Mouse (Mus musculus) neutrophil, adult 83 days (primary cell): ENCODE data around the gene Tcta. TPM values are rescaled to one million over a fixed set of nuclear protein-coding genes. Genes with fewer than 3 reads are reported as not detected.

Source experiments
- total RNA-seq, 2 experiments: library from RNA; stranded (reverse); gene quantifications; one replicate each; pipeline ENCODE4 v1.2.4; 2023

The Tcta gene
- total RNA-seq, result 10 to 100 TPM; 13.5 to 13.9 TPM

DNA sequence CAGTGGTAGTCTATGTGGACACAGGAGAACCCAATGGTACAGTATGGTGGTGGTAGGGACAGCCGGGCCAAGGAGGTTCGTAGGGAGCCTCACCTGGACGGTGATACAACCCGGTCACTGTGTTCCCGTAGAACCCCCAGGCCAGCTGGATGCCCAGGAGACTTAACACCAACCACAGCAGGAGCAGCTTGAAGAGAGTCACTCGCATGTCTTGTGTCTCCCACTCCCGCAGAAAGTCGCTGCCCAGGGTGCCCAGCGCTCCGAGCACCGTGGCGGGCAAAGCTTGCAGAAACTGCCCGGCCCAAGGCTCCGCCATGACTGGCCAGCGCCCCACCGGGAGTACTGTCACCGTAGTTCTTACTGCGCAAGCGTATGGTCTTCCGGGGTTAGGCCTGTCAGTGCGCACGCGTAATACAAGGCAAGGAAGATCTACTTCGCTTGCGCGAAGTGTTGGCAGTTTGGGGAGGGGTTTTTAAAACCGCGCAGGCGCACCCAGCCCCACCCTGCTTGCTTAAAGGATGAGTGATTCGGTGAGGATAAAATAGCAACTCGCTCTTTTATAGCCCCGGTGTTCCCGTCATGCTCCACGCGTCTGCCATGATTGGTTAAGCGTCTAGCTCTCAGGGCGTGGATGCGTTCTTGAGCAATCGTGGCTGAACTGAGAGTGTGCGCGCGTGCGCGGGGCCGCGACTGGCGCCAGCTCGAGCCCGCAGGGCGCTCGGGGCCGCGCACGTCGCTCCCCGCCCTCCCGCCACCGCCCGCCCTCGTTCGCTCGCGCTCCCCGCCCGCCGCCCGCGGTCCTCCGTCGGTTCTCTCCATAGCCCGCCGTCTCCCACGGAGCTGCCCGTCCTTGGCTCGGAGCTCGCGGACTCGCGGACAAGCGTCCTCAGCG lies at the start of gene Tcta, which contains the start of gene Rhoa:
TSS of gene Tcta (minus strand) at position 532 of the 892 bp plus-strand sequence.
TSS of gene Rhoa (plus strand) at position 501 of the 892 bp plus-strand sequence.

DNA sequence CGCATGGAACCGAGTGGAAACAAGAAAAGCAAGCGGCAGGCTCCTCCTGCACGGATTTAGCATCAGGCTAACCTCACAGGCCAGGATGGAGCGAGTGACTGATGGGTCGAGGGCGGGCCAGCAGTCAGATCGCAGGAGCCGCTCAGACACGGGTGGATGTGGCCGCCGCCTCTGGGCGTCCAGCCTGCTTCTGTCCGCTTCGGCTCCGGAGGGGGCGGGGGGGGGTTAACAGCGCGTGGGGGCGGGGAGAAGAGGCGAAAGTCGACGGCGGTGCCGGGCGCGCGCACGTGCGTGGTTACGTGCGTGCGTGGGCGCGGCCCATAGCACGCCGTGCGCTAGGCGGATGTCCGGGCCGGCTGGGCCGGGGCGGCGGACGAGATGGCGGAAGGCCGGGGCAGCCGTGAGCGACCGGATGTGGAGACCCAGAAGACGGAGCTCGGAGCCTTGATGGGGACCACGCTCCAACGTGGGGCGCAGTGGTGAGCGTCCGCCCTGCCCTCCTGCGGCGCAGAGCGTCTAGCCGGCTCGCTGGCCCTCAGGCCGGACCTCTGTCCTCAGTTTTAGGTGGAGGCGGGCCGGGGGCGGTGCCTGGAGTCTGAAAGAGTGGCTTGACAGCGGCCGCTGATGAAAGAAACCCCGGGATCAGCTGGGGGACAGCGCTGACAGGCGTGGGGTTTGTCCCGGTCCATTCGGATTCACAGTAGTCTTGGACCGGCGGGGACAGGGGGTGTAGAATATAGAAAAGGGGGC lies 41.8 kb upstream of the Tcta start, which contains the start of gene Usp4:
TSS of gene Usp4 (plus strand) at position 314 of the 750 bp plus-strand sequence.

DNA sequence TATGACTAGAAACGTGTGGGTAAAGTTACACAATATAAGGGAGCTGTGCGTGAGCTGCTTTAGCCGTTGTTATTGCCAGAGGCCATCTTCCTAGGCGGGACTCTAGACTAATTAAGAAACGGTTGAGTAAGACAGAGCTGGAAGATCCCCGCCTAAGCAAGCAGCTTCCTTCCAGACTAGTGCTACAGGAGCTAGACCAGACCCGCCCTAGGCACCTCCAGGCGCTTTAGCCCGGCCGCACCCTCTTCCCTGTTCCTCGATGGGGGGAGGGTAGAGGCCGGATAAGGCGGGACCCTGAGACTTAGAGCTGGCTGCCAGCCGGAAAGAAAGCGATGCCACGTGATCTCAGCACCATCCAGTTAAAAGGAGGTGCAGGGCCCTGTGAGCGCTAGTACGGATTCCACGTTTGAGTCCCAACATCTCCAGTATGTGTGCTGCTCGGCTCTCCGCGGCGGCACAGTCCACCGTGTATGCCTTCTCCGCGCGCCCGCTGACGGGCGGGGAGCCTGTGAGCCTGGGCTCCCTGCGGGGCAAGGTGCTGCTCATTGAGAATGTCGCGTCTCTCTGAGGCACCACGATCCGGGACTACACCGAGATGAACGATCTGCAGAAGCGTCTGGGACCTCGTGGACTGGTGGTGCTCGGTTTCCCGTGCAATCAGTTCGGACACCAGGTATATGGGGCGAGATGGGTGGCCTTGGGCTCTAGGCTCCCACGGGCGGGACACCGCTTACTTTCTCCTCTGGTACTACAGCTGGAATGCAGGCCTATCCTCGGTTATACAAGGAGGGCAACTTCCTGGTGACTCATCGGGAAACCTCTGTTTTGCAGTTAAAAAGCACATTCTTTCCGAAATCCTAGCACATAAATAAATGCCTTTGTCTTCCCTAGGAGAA lies 33.2 kb upstream of the Tcta start, which contains the start of gene Gpx1:
TSS of gene Gpx1 (plus strand) at position 18 of the 896 bp plus-strand sequence.

GRCm38 (mm10) chr9:108296453-108297355 lies 9.3 kb downstream of the Tcta start, which contains the start of gene Amt:
TSS of gene Amt (plus strand) at chr9:108296853.

DNA sequence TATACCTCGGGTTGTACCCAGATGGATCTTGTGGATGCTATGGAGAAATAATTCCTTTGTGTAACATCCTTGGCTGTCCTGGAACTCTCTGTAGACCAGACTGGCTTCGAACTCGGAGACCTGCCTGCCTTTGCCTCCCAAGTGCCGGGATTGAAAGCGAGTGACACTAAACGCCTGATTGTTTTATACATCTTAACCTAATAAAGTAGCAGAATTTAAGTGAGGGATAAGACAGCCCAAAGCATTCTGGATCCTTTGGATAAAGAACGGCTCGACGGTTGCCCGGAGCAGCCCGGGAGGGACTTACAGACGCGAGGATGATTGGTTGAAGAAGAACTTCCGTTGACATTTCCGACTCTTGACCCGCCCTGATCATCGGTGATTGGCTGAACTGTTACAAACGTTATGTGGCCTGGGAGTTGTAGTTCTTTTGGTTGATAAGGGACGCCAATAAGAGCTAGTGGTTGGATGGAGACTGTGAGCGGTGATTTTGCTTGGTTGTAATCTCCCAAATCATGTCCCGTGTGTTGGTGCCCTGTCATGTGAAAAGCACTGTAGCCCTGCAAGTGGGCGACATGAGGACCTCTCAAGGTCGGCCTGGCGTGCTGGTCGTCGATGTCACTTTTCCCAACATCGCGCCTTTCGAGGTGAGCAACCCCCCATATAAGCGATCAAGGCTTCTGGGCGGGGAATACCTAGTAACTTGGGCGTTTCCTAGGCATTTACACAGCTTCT lies 15.8 kb downstream of the Tcta start, which contains the start of gene Nicn1:
TSS of gene Nicn1 (plus strand) at position 414 of the 735 bp plus-strand sequence.

DNA sequence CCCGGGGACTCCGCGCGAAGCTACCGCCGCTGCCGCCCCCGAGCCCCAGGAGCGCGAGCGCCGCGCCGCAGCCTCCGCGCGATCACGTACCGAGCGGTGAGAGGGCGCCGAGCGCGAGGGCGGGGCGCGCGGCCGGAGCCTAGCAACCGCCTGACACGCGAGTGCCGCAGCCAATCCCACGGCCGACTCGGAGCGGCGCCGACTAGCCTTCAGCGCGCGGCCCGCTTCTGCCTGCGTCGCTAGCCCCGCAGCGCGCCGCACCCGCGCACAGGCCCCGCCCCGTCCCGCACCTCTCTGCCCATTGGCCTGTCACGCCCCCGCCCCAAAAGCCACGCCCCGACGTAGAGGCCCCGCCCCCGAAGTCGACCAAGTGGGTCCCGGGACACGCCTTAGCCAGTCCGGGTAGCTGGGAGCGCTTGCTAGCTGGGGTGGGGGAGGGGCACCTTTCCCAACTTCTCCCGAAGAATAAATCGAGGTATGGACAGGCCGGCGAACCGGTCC lies 42.2 kb downstream of the Tcta start, which contains the start of gene Dag1:
TSS of gene Dag1 (minus strand) at position 269 of the 501 bp plus-strand sequence.

Other genes with a start within 250 kb of the Tcta start
- under 1 TPM; 0.37 to 0.93 TPM for gene Mst1, start 225.7 kb downstream of the Tcta start, total RNA-seq
- gene Rnf123, start 222.8 kb downstream of the Tcta start, total RNA-seq, result 10 to 100 TPM; 49.7 to 65.9 TPM
- gene Apeh, start 211.6 kb downstream of the Tcta start, total RNA-seq, result 10 to 100 TPM; 54.8 to 67.8 TPM
- gene Bsn, start 115.8 kb downstream of the Tcta start, total RNA-seq, result under 1 TPM; 0.68 to 0.94 TPM
- gene Dag1, start 42.2 kb downstream of the Tcta start, total RNA-seq, result 1 to 10 TPM; 6.3 to 6.9 TPM
- 1 to 10 TPM; 1.0 to 2.8 TPM for gene Nicn1, start 15.7 kb downstream of the Tcta start, total RNA-seq
- under 1 TPM in 1 of 2 experiments, not detected in 1; 0.68 TPM for gene Amt, start 9.3 kb downstream of the Tcta start, total RNA-seq
- gene Rhoa, start within 50 bp of the Tcta start, total RNA-seq, result 100 to 1,000 TPM; 425 to 443 TPM
- 1,000 to 10,000 TPM; 1,372 to 1,471 TPM for gene Gpx1, start 32.7 kb upstream of the Tcta start, total RNA-seq
- 100 to 1,000 TPM; 119 to 129 TPM for gene Usp4, start 41.7 kb upstream of the Tcta start, total RNA-seq
- gene 1700102P08Rik, start 86.6 kb upstream of the Tcta start, total RNA-seq, result 1 to 10 TPM; 1.6 to 2.5 TPM
- gene Ccdc36, start 122.3 kb upstream of the Tcta start, total RNA-seq, result not detected
- gene BC048562, start 130.3 kb upstream of the Tcta start, total RNA-seq, result not detected
- gene Ccdc71, start 154.4 kb upstream of the Tcta start, total RNA-seq, result 10 to 100 TPM; 11.6 to 14.8 TPM
- gene Klhdc8b, start 155.4 kb upstream of the Tcta start, total RNA-seq, result 1 to 10 TPM; 2.1 to 2.2 TPM
- gene Lamb2, start 173.6 kb upstream of the Tcta start, total RNA-seq, result 1 to 10 TPM in 1 of 2 experiments, under 1 TPM in 1; 0.96 to 1.7 TPM
- 100 to 1,000 TPM; 123 to 147 TPM for gene Usp19, start 184.4 kb upstream of the Tcta start, total RNA-seq
- gene Qars, start 201.5 kb upstream of the Tcta start, total RNA-seq, result 100 to 1,000 TPM; 107 to 126 TPM
- gene Qrich1, start 210.6 kb upstream of the Tcta start, total RNA-seq, result 10 to 100 TPM; 82.5 to 91.3 TPM